Mouse (Mus musculus): Measurements from ENCODE around the gene Fxyd1. TPM values are rescaled to one million over a fixed set of nuclear protein-coding genes. Genes with fewer than 3 reads are reported as not detected.

The Fxyd1 gene
- total and polyA plus RNA-seq, 3 experiments: 0.22 TPM; not detected in 2

GRCm38 (mm10) chr7:31012971-31013370, 44.0 kb downstream of the Fxyd1 start:
- Histone ChIP-seq H3K79me2 (ENCODE audit: control insufficient read depth, insufficient read depth, low read length, poor library complexity) (no peaks in the 10 kb centered on the region), H3K4me1 (ENCODE audit: control insufficient read depth in 1 of 2, insufficient read depth in 2 of 2, low read length in 2 of 2) (peaks cover 0 to 15% of the 10 kb centered on the region in 2 experiments; a peak in 2 of 4 replicates), H3K27me3 (ENCODE audit: control insufficient read depth in 1 of 2, insufficient read depth in 2 of 2, low read length in 2 of 2) (no peaks in the 10 kb centered on the region), H3K36me3 (ENCODE audit: control insufficient read depth in 1 of 2, insufficient read depth in 2 of 2, low read length in 2 of 2) (peaks cover 0 to 2% of the 10 kb centered on the region in 2 experiments; a peak in 1 of 4 replicates), H3K27ac (ENCODE audit: control insufficient read depth, low read depth, low read length) (no peak overlapping the region), H3K9ac (ENCODE audit: control insufficient read depth, low read depth, low read length, poor library complexity, severe bottlenecking) (no peak overlapping the region), H3K9me3 (replicated peaks; ENCODE audit: insufficient read depth, low read length) (no peaks in the 10 kb centered on the region), H3K4me3 (ENCODE audit: control insufficient read depth in 1 of 2, insufficient read depth in 1 of 2, low read depth in 2 of 2, low read length in 2 of 2) (no peak overlapping the region)
- no peak for DNase-seq (ENCODE audit: low read depth, low spot score)
- TF ChIP-seq MAZ (IDR thresholded peaks at IDR 0.05; ENCODE audit: low read depth, low read length) (no peak), TAL1 (IDR thresholded peaks at IDR 0.05; ENCODE audit: low read length) (no peak), SMC3 (IDR thresholded peaks at IDR 0.05; ENCODE audit: low read depth, low read length) (no peak), MEF2A (IDR thresholded peaks at IDR 0.05; ENCODE audit: extremely low read depth, insufficient replicate concordance, low read depth, low read length, poor library complexity, severe bottlenecking) (no peak), SIN3A (IDR thresholded peaks at IDR 0.05; ENCODE audit: low read length) (no peak), RAD21 (IDR thresholded peaks at IDR 0.05; ENCODE audit: low read depth, low read length) (no peak)

- Histone ChIP-seq H3K4me3 (ENCODE audit: control insufficient read depth in 1 of 2, insufficient read depth in 1 of 2, low read depth in 2 of 2, low read length in 2 of 2) (no peak overlapping the region), H3K36me3 (ENCODE audit: control insufficient read depth in 1 of 2, insufficient read depth in 2 of 2, low read length in 2 of 2) (peaks cover 0 to 2% of the 10 kb centered on the region in 2 experiments; a peak in 1 of 4 replicates), H3K27me3 (ENCODE audit: control insufficient read depth in 1 of 2, insufficient read depth in 2 of 2, low read length in 2 of 2) (no peaks in the 10 kb centered on the region), H3K9ac (ENCODE audit: control insufficient read depth, low read depth, low read length, poor library complexity, severe bottlenecking) (no peak overlapping the region), H3K9me3 (replicated peaks; ENCODE audit: insufficient read depth, low read length) (no peaks in the 10 kb centered on the region), H3K79me2 (ENCODE audit: control insufficient read depth, insufficient read depth, low read length, poor library complexity) (no peaks in the 10 kb centered on the region), H3K27ac (ENCODE audit: control insufficient read depth, low read depth, low read length) (no peak overlapping the region), H3K4me1 (ENCODE audit: control insufficient read depth in 1 of 2, insufficient read depth in 2 of 2, low read length in 2 of 2) (peaks cover 0 to 15% of the 10 kb centered on the region in 2 experiments; a peak in 2 of 4 replicates)
- TF ChIP-seq SMC3 (IDR thresholded peaks at IDR 0.05; ENCODE audit: low read depth, low read length) (no peak), MEF2A (IDR thresholded peaks at IDR 0.05; ENCODE audit: extremely low read depth, insufficient replicate concordance, low read depth, low read length, poor library complexity, severe bottlenecking) (no peak), MAZ (IDR thresholded peaks at IDR 0.05; ENCODE audit: low read depth, low read length) (no peak), MAFK (IDR thresholded peaks at IDR 0.05; ENCODE audit: borderline replicate concordance, low read depth, low read length) (no peak), POLR2A (IDR thresholded peaks at IDR 0.05; ENCODE audit: control insufficient read depth in 1 of 2, insufficient read depth in 1 of 2, low read depth in 1 of 2, low read length in 2 of 2, poor library complexity in 1 of 2) (no peak), E2F4 (IDR thresholded peaks at IDR 0.05; ENCODE audit: borderline replicate concordance, low read depth, low read length) (no peak), RAD21 (IDR thresholded peaks at IDR 0.05; ENCODE audit: low read depth, low read length) (no peak), CTCF (IDR thresholded peaks at IDR 0.05 in 2 of 3, conservative IDR thresholded peaks at IDR 0.05 in 1 of 3; ENCODE audit: control insufficient read depth in 1 of 3, insufficient read depth in 1 of 3, low read depth in 2 of 3, low read length in 3 of 3, poor library complexity in 1 of 3, severe bottlenecking in 1 of 3) (no peak), CHD2 (IDR thresholded peaks at IDR 0.05; ENCODE audit: low read length) (no peak)
- DNase-seq (ENCODE audit: low read depth, low spot score): no peak
Measured at GRCm38 (mm10) chr7:31008889-31009288, 48.1 kb downstream of the Fxyd1 start.

GRCm38 (mm10) chr7:31008175-31008574, 48.8 kb downstream of the Fxyd1 start:
- Histone ChIP-seq H3K36me3 (ENCODE audit: control insufficient read depth in 1 of 2, insufficient read depth in 2 of 2, low read length in 2 of 2) (peaks cover 0 to 4% of the 10 kb centered on the region in 2 experiments; a peak in 2 of 4 replicates), H3K4me1 (ENCODE audit: control insufficient read depth in 1 of 2, insufficient read depth in 2 of 2, low read length in 2 of 2) (peaks cover 0 to 17% of the 10 kb centered on the region in 2 experiments; a peak in 2 of 4 replicates), H3K9me3 (replicated peaks; ENCODE audit: insufficient read depth, low read length) (no peaks in the 10 kb centered on the region), H3K27me3 (ENCODE audit: control insufficient read depth in 1 of 2, insufficient read depth in 2 of 2, low read length in 2 of 2) (no peaks in the 10 kb centered on the region), H3K79me2 (ENCODE audit: control insufficient read depth, insufficient read depth, low read length, poor library complexity) (no peaks in the 10 kb centered on the region), H3K4me3 (ENCODE audit: control insufficient read depth in 1 of 2, insufficient read depth in 1 of 2, low read depth in 2 of 2, low read length in 2 of 2) (no peak overlapping the region), H3K9ac (ENCODE audit: control insufficient read depth, low read depth, low read length, poor library complexity, severe bottlenecking) (no peak overlapping the region), H3K27ac (ENCODE audit: control insufficient read depth, low read depth, low read length) (no peak overlapping the region)
- DNase-seq (ENCODE audit: low read depth, low spot score): peak; percentile 27
- TF ChIP-seq RAD21 (IDR thresholded peaks at IDR 0.05; ENCODE audit: low read depth, low read length): no peak
- TF ChIP-seq TAL1 (IDR thresholded peaks at IDR 0.05; ENCODE audit: low read length): no peak
- no peak for TF ChIP-seq ELF1 (IDR thresholded peaks at IDR 0.05; ENCODE audit: low read depth, low read length)
- TF ChIP-seq GATA1 (IDR thresholded peaks at IDR 0.05; ENCODE audit: low read depth, low read length): no peak
- TF ChIP-seq NRF1 (IDR thresholded peaks at IDR 0.05; ENCODE audit: insufficient read depth, low read depth, low read length, poor library complexity, severe bottlenecking): no peak
- no peak for TF ChIP-seq POLR2AphosphoS5 (IDR thresholded peaks at IDR 0.05; ENCODE audit: borderline replicate concordance, low read depth, low read length)
- TF ChIP-seq MYC (IDR thresholded peaks at IDR 0.05; ENCODE audit: low read depth, low read length): no peak
- no peak for TF ChIP-seq TCF12 (IDR thresholded peaks at IDR 0.05; ENCODE audit: low read depth, low read length)
- TF ChIP-seq USF1 (IDR thresholded peaks at IDR 0.05; ENCODE audit: low read depth, low read length): no peak
- no peak for TF ChIP-seq JUND (IDR thresholded peaks at IDR 0.05; ENCODE audit: low read depth, low read length)
- TF ChIP-seq MYB (IDR thresholded peaks at IDR 0.05; ENCODE audit: low read depth, low read length): no peak
- no peak; the same call in 1 of the 2 replicates for TF ChIP-seq MAZ (IDR thresholded peaks at IDR 0.05; ENCODE audit: low read depth, low read length)
- no peak for TF ChIP-seq BHLHE40 (IDR thresholded peaks at IDR 0.05; ENCODE audit: borderline replicate concordance, low read depth, low read length)
- no peak for TF ChIP-seq USF2 (IDR thresholded peaks at IDR 0.05; ENCODE audit: borderline replicate concordance in 1 of 2, insufficient read depth in 1 of 2, low read depth in 1 of 2, low read length in 2 of 2)
- no peak for TF ChIP-seq HCFC1 (IDR thresholded peaks at IDR 0.05; ENCODE audit: low read depth, low read length)
- no peak for TF ChIP-seq TBP (IDR thresholded peaks at IDR 0.05; ENCODE audit: low read depth, low read length)
- no peak for TF ChIP-seq CTCF (IDR thresholded peaks at IDR 0.05 in 2 of 3, conservative IDR thresholded peaks at IDR 0.05 in 1 of 3; ENCODE audit: control insufficient read depth in 1 of 3, insufficient read depth in 1 of 3, low read depth in 2 of 3, low read length in 3 of 3, poor library complexity in 1 of 3, severe bottlenecking in 1 of 3)

Data from MEL (cell line).